Mouse (Mus musculus): ENCODE results near the gene Carns1. TPM values are rescaled to one million over a fixed set of nuclear protein-coding genes. Genes with fewer than 3 reads are reported as not detected.

Carns1 gene
- polyA plus RNA-seq, 1 experiment from 2014 or later, result 2.0 TPM

GRCm38 (mm10) chr19:4134354-4134753 lies 40.9 kb downstream of the Carns1 start:
- Histone ChIP-seq H3K27me3 (ENCODE audit: control insufficient read depth, insufficient read depth, low read length) (no peaks in the 10 kb centered on the region), H3K9me3 (replicated peaks; ENCODE audit: control insufficient read depth, low read length) (no peaks in the 10 kb centered on the region), H3K9ac (replicated peaks; ENCODE audit: low read length) (no peak overlapping the region), H3K4me2 (ENCODE audit: low read depth, low read length) (no peak overlapping the region), H3K4me3 (ENCODE audit: low read depth, low read length) (no peak overlapping the region), H3K27ac (replicated peaks; ENCODE audit: low read depth, low read length) (no peak overlapping the region), H3K4me1 (ENCODE audit: control insufficient read depth, insufficient read depth, low read length) (no peaks in the 10 kb centered on the region), H3K36me3 (replicated peaks; ENCODE audit: control insufficient read depth, insufficient read depth, low read depth, low read length) (no peaks in the 10 kb centered on the region)
- no peak for DNase-seq (ENCODE audit: low spot score)
- no peak for ATAC-seq (replicated peaks; ENCODE audit: insufficient number of reproducible peaks, low FRiP score, low TSS enrichment, low read depth)
- WGBS, result 81% methylated on average over 4 of the region's 4 CpGs

- ATAC-seq (replicated peaks; ENCODE audit: insufficient number of reproducible peaks, low FRiP score, low TSS enrichment, low read depth), result no peak
- Histone ChIP-seq H3K27me3 (ENCODE audit: control insufficient read depth, insufficient read depth, low read length) (no peaks in the 10 kb centered on the region), H3K9me3 (replicated peaks; ENCODE audit: control insufficient read depth, low read length) (no peaks in the 10 kb centered on the region), H3K36me3 (replicated peaks; ENCODE audit: control insufficient read depth, insufficient read depth, low read depth, low read length) (no peaks in the 10 kb centered on the region), H3K4me3 (ENCODE audit: low read depth, low read length) (no peak overlapping the region), H3K4me1 (ENCODE audit: control insufficient read depth, insufficient read depth, low read length) (peaks cover under 1% of the 10 kb centered on the region), H3K27ac (replicated peaks; ENCODE audit: low read depth, low read length) (no peak overlapping the region), H3K4me2 (ENCODE audit: low read depth, low read length) (no peak overlapping the region), H3K9ac (replicated peaks; ENCODE audit: low read length) (no peak overlapping the region)
- no peak for DNase-seq (ENCODE audit: low spot score)
- 88% methylated on average over 2 of the region's 2 CpGs for WGBS
These were observed 43.5 kb downstream of the Carns1 start for GRCm38 (mm10) chr19:4131768-4132167.

- Histone ChIP-seq H3K4me3 (ENCODE audit: low read depth, low read length) (no peak overlapping the region), H3K27me3 (ENCODE audit: control insufficient read depth, insufficient read depth, low read length) (no peaks in the 10 kb centered on the region), H3K4me2 (ENCODE audit: low read depth, low read length) (no peak overlapping the region), H3K36me3 (replicated peaks; ENCODE audit: control insufficient read depth, insufficient read depth, low read depth, low read length) (no peaks in the 10 kb centered on the region), H3K27ac (replicated peaks; ENCODE audit: low read depth, low read length) (no peak overlapping the region), H3K4me1 (ENCODE audit: control insufficient read depth, insufficient read depth, low read length) (peaks cover 2% of the 10 kb centered on the region), H3K9me3 (replicated peaks; ENCODE audit: control insufficient read depth, low read length) (no peaks in the 10 kb centered on the region), H3K9ac (replicated peaks; ENCODE audit: low read length) (no peak overlapping the region)
- ATAC-seq (replicated peaks; ENCODE audit: insufficient number of reproducible peaks, low FRiP score, low TSS enrichment, low read depth) (no peak), DNase-seq (ENCODE audit: low spot score) (no peak)
- WGBS, result 94% methylated on average over 5 of the region's 5 CpGs
These were observed 44.2 kb downstream of the Carns1 start for GRCm38 (mm10) chr19:4131075-4131474.

- no peaks in the 10 kb centered on the region for H3K36me3 ChIP-seq (replicated peaks; ENCODE audit: control insufficient read depth, insufficient read depth, low read depth, low read length)
These were observed 45.2 kb downstream of the Carns1 start for GRCm38 (mm10) chr19:4130106-4130505.

GRCm38 (mm10) chr19:4129462-4129861 lies 45.8 kb downstream of the Carns1 start:
- H3K9ac ChIP-seq (replicated peaks; ENCODE audit: low read length), result no peak overlapping the region
- no peak for ATAC-seq (replicated peaks; ENCODE audit: insufficient number of reproducible peaks, low FRiP score, low TSS enrichment, low read depth)

More at GRCm38 (mm10) chr19:4130106-4130505, 45.2 kb downstream of the Carns1 start:
- Histone ChIP-seq H3K9me3 (replicated peaks; ENCODE audit: control insufficient read depth, low read length) (no peaks in the 10 kb centered on the region), H3K4me2 (ENCODE audit: low read depth, low read length) (no peak overlapping the region), H3K4me3 (ENCODE audit: low read depth, low read length) (no peak overlapping the region), H3K27ac (replicated peaks; ENCODE audit: low read depth, low read length) (no peak overlapping the region), H3K27me3 (ENCODE audit: control insufficient read depth, insufficient read depth, low read length) (no peaks in the 10 kb centered on the region), H3K4me1 (ENCODE audit: control insufficient read depth, insufficient read depth, low read length) (peaks cover 2% of the 10 kb centered on the region), H3K9ac (replicated peaks; ENCODE audit: low read length) (no peak overlapping the region)
- 93% methylated on average over 4 of the region's 4 CpGs for WGBS
- no peak for DNase-seq (ENCODE audit: low spot score)
- no peak for ATAC-seq (replicated peaks; ENCODE audit: insufficient number of reproducible peaks, low FRiP score, low TSS enrichment, low read depth)

GRCm38 (mm10) chr19:4126759-4127495 lies 48.4 kb downstream of the Carns1 start:
- Histone ChIP-seq H3K27me3 (ENCODE audit: control insufficient read depth, insufficient read depth, low read length) (no peaks in the 10 kb centered on the region), H3K4me1 (ENCODE audit: control insufficient read depth, insufficient read depth, low read length) (peaks cover 2% of the 10 kb centered on the region), H3K9ac (replicated peaks; ENCODE audit: low read length) (peak overlapping the region; percentile 82), H3K4me3 (ENCODE audit: low read depth, low read length) (peak overlapping the region; percentile 78), H3K4me2 (ENCODE audit: low read depth, low read length) (peak overlapping the region; percentile 59), H3K9me3 (replicated peaks; ENCODE audit: control insufficient read depth, low read length) (no peaks in the 10 kb centered on the region), H3K36me3 (replicated peaks; ENCODE audit: control insufficient read depth, insufficient read depth, low read depth, low read length) (no peaks in the 10 kb centered on the region), H3K27ac (replicated peaks; ENCODE audit: low read depth, low read length) (no peak overlapping the region)
- ATAC-seq (replicated peaks; ENCODE audit: insufficient number of reproducible peaks, low FRiP score, low TSS enrichment, low read depth) (no peak), DNase-seq (ENCODE audit: low spot score) (no peak)
- 65% methylated on average over 7 of the region's 7 CpGs for WGBS

More at GRCm38 (mm10) chr19:4129462-4129861, 45.8 kb downstream of the Carns1 start:
- H3K4me3 ChIP-seq (ENCODE audit: low read depth, low read length), result no peak overlapping the region
- no peaks in the 10 kb centered on the region for H3K27me3 ChIP-seq (ENCODE audit: control insufficient read depth, insufficient read depth, low read length)
- no peak overlapping the region for H3K27ac ChIP-seq (replicated peaks; ENCODE audit: low read depth, low read length)
- 97% methylated on average over 7 of the region's 7 CpGs for WGBS
- no peaks in the 10 kb centered on the region for H3K36me3 ChIP-seq (replicated peaks; ENCODE audit: control insufficient read depth, insufficient read depth, low read depth, low read length)
- H3K4me1 ChIP-seq (ENCODE audit: control insufficient read depth, insufficient read depth, low read length), result peaks cover 2% of the 10 kb centered on the region
- no peaks in the 10 kb centered on the region for H3K9me3 ChIP-seq (replicated peaks; ENCODE audit: control insufficient read depth, low read length)
- H3K4me2 ChIP-seq (ENCODE audit: low read depth, low read length), result no peak overlapping the region
- DNase-seq (ENCODE audit: low spot score), result no peak

GRCm38 (mm10) chr19:4125741-4126696 lies 49.3 kb downstream of the Carns1 start, which contains the start of gene Aip:
Aip (minus strand) TSS chr19:4125858.
- Histone ChIP-seq H3K27ac (replicated peaks; ENCODE audit: low read depth, low read length) (no peak within 1 kb of the TSS), H3K36me3 (replicated peaks; ENCODE audit: control insufficient read depth, insufficient read depth, low read depth, low read length) (no peaks in the 10 kb centered on the region), H3K4me2 (ENCODE audit: low read depth, low read length) (peak within 1 kb of the TSS; percentile 59), H3K9ac (replicated peaks; ENCODE audit: low read length) (peak within 1 kb of the TSS; percentile 82), H3K4me1 (ENCODE audit: control insufficient read depth, insufficient read depth, low read length) (peaks cover 2% of the 10 kb centered on the region), H3K4me3 (ENCODE audit: low read depth, low read length) (peak within 1 kb of the TSS; percentile 78), H3K9me3 (replicated peaks; ENCODE audit: control insufficient read depth, low read length) (no peaks in the 10 kb centered on the region), H3K27me3 (ENCODE audit: control insufficient read depth, insufficient read depth, low read length) (no peaks in the 10 kb centered on the region)
- ATAC-seq (replicated peaks; ENCODE audit: insufficient number of reproducible peaks, low FRiP score, low TSS enrichment, low read depth), result peak; percentile 94
- DNase-seq (ENCODE audit: low spot score), result peak; percentile 98
- under 1% methylated on average over 63 of the region's 64 CpGs for WGBS

All from embryonic facial prominence, embryonic 11.5 days (tissue).